Mouse (Mus musculus) cortical plate, adult 2 months (tissue): ENCODE measurements around the gene Isl2.

Experiments used
- CTCF ChIP-seq: fragments of 200-500 bp; IDR thresholded peaks from 2 replicates; pipeline ENCODE4 v1.5.1; 2011; ENCODE audit warnings: mild to moderate bottlenecking, control low read depth, low read length; ENCODE audit not compliant: insufficient read depth; ENCODE audit errors: extremely low read depth
- POLR2A ChIP-seq: fragments of 200-500 bp; IDR thresholded peaks from 2 replicates; pipeline ENCODE4 v1.6.1; 2011; ENCODE audit warnings: mild to moderate bottlenecking, low read length, control low read depth; ENCODE audit not compliant: insufficient read depth; ENCODE audit errors: extremely low read depth

- TF ChIP-seq POLR2A = no peak
- no peak for TF ChIP-seq CTCF
Observed at GRCm38 (mm10) chr9:55571071-55571470, 32.6 kb downstream of the Isl2 start.
